Mouse (Mus musculus): Measurements from ENCODE around the gene Abcd3.
A peak's percentile ranks its signal among the peaks of the same experiment; 100 is the strongest.

GRCm38 (mm10) chr3:121739489-121740213 lies 75.5 kb downstream of the Abcd3 start:
- TF ChIP-seq EP300 (IDR thresholded peaks at IDR 0.05) (0 out of 2 replicates have a peak, but pooled peaks have one; percentile 22), CTCF (IDR thresholded peaks at IDR 0.05) (no peak)

Data from lung, postnatal 0 days (tissue).